Mouse (Mus musculus): ENCODE measurements around the gene Spata6.

Spata6 gene

GRCm38 (mm10) chr4:111838882-111839281 lies 119.1 kb downstream of the Spata6 start:
- DNase-seq (ENCODE audit: low spot score), result no peak

- DNase-seq (ENCODE audit: low spot score), result no peak
Measured at GRCm38 (mm10) chr4:111852626-111853025, 132.8 kb downstream of the Spata6 start.

- no peak for DNase-seq (ENCODE audit: low spot score)
Measured at GRCm38 (mm10) chr4:111866701-111867100, 146.9 kb downstream of the Spata6 start.

GRCm38 (mm10) chr4:111867743-111868401 lies 148.1 kb downstream of the Spata6 start:
- DNase-seq (ENCODE audit: low spot score), result no peak

All from lung, postnatal 25 days (tissue).